Mouse (Mus musculus) cerebellum, postnatal 25 days (tissue): ENCODE measurements around the gene Dock8.

Experiments used
- DNase-seq, 2 experiments: peaks; one replicate each; pipeline ENCODE4 v3.0.0; 2021; ENCODE audit warnings: mixed read lengths in 2 of 2

Gene Dock8

GRCm38 (mm10) chr19:25062857-25063240, 63.5 kb downstream of the Dock8 start:
- DNase-seq: no peak

- DNase-seq: no peak
These were observed 66.9 kb downstream of the Dock8 start for GRCm38 (mm10) chr19:25066229-25066628.

GRCm38 (mm10) chr19:25068518-25068917, 69.2 kb downstream of the Dock8 start:
- DNase-seq: no peak

- DNase-seq: no peak
These were observed 73.2 kb downstream of the Dock8 start for GRCm38 (mm10) chr19:25072521-25072920.

- DNase-seq: no peak
These were observed 75.4 kb downstream of the Dock8 start for GRCm38 (mm10) chr19:25074741-25075140.

GRCm38 (mm10) chr19:25077636-25078035, 78.3 kb downstream of the Dock8 start:
- DNase-seq: no peak

- DNase-seq: no peak
These were observed 78.8 kb downstream of the Dock8 start for GRCm38 (mm10) chr19:25078130-25078529.

GRCm38 (mm10) chr19:25080166-25080565, 80.8 kb downstream of the Dock8 start:
- no peak for DNase-seq

GRCm38 (mm10) chr19:25082839-25083238, 83.5 kb downstream of the Dock8 start:
- DNase-seq: no peak

- no peak for DNase-seq
These were observed 87.8 kb downstream of the Dock8 start for GRCm38 (mm10) chr19:25087181-25087580.

- no peak for DNase-seq
These were observed 90.4 kb downstream of the Dock8 start for GRCm38 (mm10) chr19:25089746-25090145.

- no peak for DNase-seq
These were observed 95.8 kb downstream of the Dock8 start for GRCm38 (mm10) chr19:25095135-25095534.

- DNase-seq: no peak
These were observed 97.0 kb downstream of the Dock8 start for GRCm38 (mm10) chr19:25096316-25096715.

GRCm38 (mm10) chr19:25096986-25097385, 97.7 kb downstream of the Dock8 start:
- DNase-seq: no peak

- no peak for DNase-seq
These were observed 98.2 kb downstream of the Dock8 start for GRCm38 (mm10) chr19:25097506-25097905.

- no peak for DNase-seq
These were observed 98.6 kb downstream of the Dock8 start for GRCm38 (mm10) chr19:25097951-25098350.

- no peak for DNase-seq
These were observed 99.6 kb downstream of the Dock8 start for GRCm38 (mm10) chr19:25098941-25099340.

- no peak for DNase-seq
These were observed 106.3 kb downstream of the Dock8 start for GRCm38 (mm10) chr19:25105682-25106081.

- DNase-seq: no peak
These were observed 107.0 kb downstream of the Dock8 start for GRCm38 (mm10) chr19:25106315-25106714.

GRCm38 (mm10) chr19:25107417-25107816, 108.1 kb downstream of the Dock8 start:
- no peak for DNase-seq

- no peak for DNase-seq
These were observed 112.4 kb downstream of the Dock8 start for GRCm38 (mm10) chr19:25111591-25112233.

GRCm38 (mm10) chr19:25116981-25117380, 117.6 kb downstream of the Dock8 start:
- DNase-seq: no peak

- DNase-seq: peak in 1 of 2 experiments; percentile 9
These were observed 123.1 kb downstream of the Dock8 start for GRCm38 (mm10) chr19:25122417-25122816.

GRCm38 (mm10) chr19:25123031-25123430, 123.7 kb downstream of the Dock8 start:
- DNase-seq: peak in 1 of 2 experiments; percentile 13

- DNase-seq: peak in 1 of 2 experiments; percentile 14
These were observed 124.1 kb downstream of the Dock8 start for GRCm38 (mm10) chr19:25123461-25123860.
